Mouse (Mus musculus): ENCODE data around the gene Akap5. TPM values are rescaled to one million over a fixed set of nuclear protein-coding genes. Genes with fewer than 3 reads are reported as not detected.

Akap5 gene
- polyA plus RNA-seq, 1 experiment, result 4.3 TPM

GRCm38 (mm10) chr12:76345759-76346455, 21.2 kb downstream of the Akap5 start:
- Histone ChIP-seq H3K4me3 (replicated peaks; ENCODE audit: control insufficient read depth, low read depth, low read length) (no peak overlapping the region), H3K4me1 (ENCODE audit: control insufficient read depth, insufficient read depth, low read length) (no peaks in the 10 kb centered on the region), H3K27ac (ENCODE audit: control insufficient read depth, insufficient read depth, low read depth, low read length, poor library complexity) (no peak overlapping the region)
- 42% methylated on average over 6 of the region's 6 CpGs for whole genome bisulfite sequencing
- TF ChIP-seq POLR2A (IDR thresholded peaks at IDR 0.05; ENCODE audit: borderline replicate concordance, control insufficient read depth, low read depth, low read length) (no peak), CTCF (IDR thresholded peaks at IDR 0.05; ENCODE audit: control insufficient read depth, insufficient read depth, low read length) (peak; percentile 65)

GRCm38 (mm10) chr12:76349680-76350220, 25.1 kb downstream of the Akap5 start:
- H3K4me1 ChIP-seq (ENCODE audit: control insufficient read depth, insufficient read depth, low read length), result no peaks in the 10 kb centered on the region
- WGBS, result 74% methylated on average over 8 of the region's 8 CpGs
- TF ChIP-seq POLR2A (IDR thresholded peaks at IDR 0.05; ENCODE audit: borderline replicate concordance, control insufficient read depth, low read depth, low read length) (no peak), CTCF (IDR thresholded peaks at IDR 0.05; ENCODE audit: control insufficient read depth, insufficient read depth, low read length) (no peak)
- H3K27ac ChIP-seq (ENCODE audit: control insufficient read depth, insufficient read depth, low read depth, low read length, poor library complexity), result no peak overlapping the region
- H3K4me3 ChIP-seq (replicated peaks; ENCODE audit: control insufficient read depth, low read depth, low read length), result no peak overlapping the region

GRCm38 (mm10) chr12:76360868-76361267, 36.2 kb downstream of the Akap5 start:
- Histone ChIP-seq H3K27ac (ENCODE audit: control insufficient read depth, insufficient read depth, low read depth, low read length, poor library complexity) (no peak overlapping the region), H3K4me3 (replicated peaks; ENCODE audit: control insufficient read depth, low read depth, low read length) (no peak overlapping the region), H3K4me1 (ENCODE audit: control insufficient read depth, insufficient read depth, low read length) (peaks cover 4% of the 10 kb centered on the region)
- 57% methylated on average over 1 of the region's 1 CpGs for WGBS
- TF ChIP-seq POLR2A (IDR thresholded peaks at IDR 0.05; ENCODE audit: borderline replicate concordance, control insufficient read depth, low read depth, low read length), result no peak
- TF ChIP-seq CTCF (IDR thresholded peaks at IDR 0.05; ENCODE audit: control insufficient read depth, insufficient read depth, low read length), result no peak

- no peak overlapping the region for H3K4me3 ChIP-seq (replicated peaks; ENCODE audit: control insufficient read depth, low read depth, low read length)
- 15% methylated on average over 9 of the region's 9 CpGs for WGBS
- TF ChIP-seq POLR2A (IDR thresholded peaks at IDR 0.05; ENCODE audit: borderline replicate concordance, control insufficient read depth, low read depth, low read length), result no peak
- TF ChIP-seq CTCF (IDR thresholded peaks at IDR 0.05; ENCODE audit: control insufficient read depth, insufficient read depth, low read length), result no peak
- peaks cover 4% of the 10 kb centered on the region for H3K4me1 ChIP-seq (ENCODE audit: control insufficient read depth, insufficient read depth, low read length)
- peak overlapping the region; percentile 74 for H3K27ac ChIP-seq (ENCODE audit: control insufficient read depth, insufficient read depth, low read depth, low read length, poor library complexity)
Observed at GRCm38 (mm10) chr12:76361405-76362302, 37.0 kb downstream of the Akap5 start.

- peak overlapping the region; percentile 35 for H3K4me3 ChIP-seq (replicated peaks; ENCODE audit: control insufficient read depth, low read depth, low read length)
- H3K4me1 ChIP-seq (ENCODE audit: control insufficient read depth, insufficient read depth, low read length), result peaks cover 4% of the 10 kb centered on the region
- WGBS, result 5% methylated on average over 9 of the region's 9 CpGs
- H3K27ac ChIP-seq (ENCODE audit: control insufficient read depth, insufficient read depth, low read depth, low read length, poor library complexity), result peak overlapping the region; percentile 74
- TF ChIP-seq POLR2A (IDR thresholded peaks at IDR 0.05; ENCODE audit: borderline replicate concordance, control insufficient read depth, low read depth, low read length) (no peak), CTCF (IDR thresholded peaks at IDR 0.05; ENCODE audit: control insufficient read depth, insufficient read depth, low read length) (no peak)
Observed at GRCm38 (mm10) chr12:76362303-76362676, 37.6 kb downstream of the Akap5 start.

- no peak overlapping the region for H3K4me3 ChIP-seq (replicated peaks; ENCODE audit: control insufficient read depth, low read depth, low read length)
- 57% methylated on average over 3 of the region's 3 CpGs for WGBS
- TF ChIP-seq CTCF (IDR thresholded peaks at IDR 0.05; ENCODE audit: control insufficient read depth, insufficient read depth, low read length), result no peak
- TF ChIP-seq POLR2A (IDR thresholded peaks at IDR 0.05; ENCODE audit: borderline replicate concordance, control insufficient read depth, low read depth, low read length), result no peak
- no peak overlapping the region for H3K27ac ChIP-seq (ENCODE audit: control insufficient read depth, insufficient read depth, low read depth, low read length, poor library complexity)
- peaks cover 6% of the 10 kb centered on the region for H3K4me1 ChIP-seq (ENCODE audit: control insufficient read depth, insufficient read depth, low read length)
Observed at GRCm38 (mm10) chr12:76366276-76366675, 41.6 kb downstream of the Akap5 start.

GRCm38 (mm10) chr12:76367096-76367995, 42.7 kb downstream of the Akap5 start:
- peaks cover 2% of the 10 kb centered on the region; the same call in 1 of the 2 replicates for H3K4me1 ChIP-seq (ENCODE audit: control insufficient read depth, insufficient read depth, low read length)
- H3K4me3 ChIP-seq (replicated peaks; ENCODE audit: control insufficient read depth, low read depth, low read length), result peak overlapping the region; percentile 23
- peak overlapping the region; percentile 50 for H3K27ac ChIP-seq (ENCODE audit: control insufficient read depth, insufficient read depth, low read depth, low read length, poor library complexity)
- TF ChIP-seq CTCF (IDR thresholded peaks at IDR 0.05; ENCODE audit: control insufficient read depth, insufficient read depth, low read length) (no peak), POLR2A (IDR thresholded peaks at IDR 0.05; ENCODE audit: borderline replicate concordance, control insufficient read depth, low read depth, low read length) (no peak)
- 8% methylated on average over 14 of the region's 14 CpGs for WGBS

All from bone marrow, adult 2 months (tissue).